Mouse (Mus musculus) midbrain, embryonic 13.5 days (tissue): ENCODE measurements at regions not wholly inside any gene's neighbourhood (a gene's known extent, or its start where the extent isn't known, plus 50 kb on each side); places are given as distances from the start of the nearest gene placed in this dataset.

Experiments
- ATAC-seq: fragments of 200-750 bp; cut with Nextera tagmentation; 2 replicates; pipeline ENCODE4 v1.8.0; 2017; ENCODE audit warnings: mild to moderate bottlenecking, moderate TSS enrichment, moderate library complexity
- H3K27ac ChIP-seq: fragments of 300-500 bp; sonication (generic); 2 replicates; pipeline ENCODE4 v1.5.1; 2015; ENCODE audit warnings: inconsistent platforms, mild to moderate bottlenecking, moderate library complexity
- H3K27me3 ChIP-seq: fragments of 300-500 bp; sonication (generic); 2 replicates; pipeline ENCODE4 v1.6.1; 2015; ENCODE audit warnings: mild to moderate bottlenecking, inconsistent platforms
- H3K36me3 ChIP-seq: fragments of 300-500 bp; sonication (generic); 2 replicates; pipeline ENCODE4 v1.6.1; 2015; ENCODE audit warnings: mild to moderate bottlenecking, inconsistent platforms
- H3K4me1 ChIP-seq: fragments of 300-500 bp; sonication (generic); replicated peaks from 2 replicates; pipeline ENCODE4 v1.6.1; 2015; ENCODE audit warnings: inconsistent platforms
- H3K4me2 ChIP-seq: fragments of 300-500 bp; sonication (generic); replicated peaks from 2 replicates; pipeline ENCODE4 v1.6.1; 2015; ENCODE audit warnings: moderate library complexity, mild to moderate bottlenecking, inconsistent platforms
- H3K4me3 ChIP-seq: fragments of 300-500 bp; sonication (generic); replicated peaks from 2 replicates; pipeline ENCODE4 v1.5.1; 2015; ENCODE audit warnings: mild to moderate bottlenecking, inconsistent platforms
- H3K9ac ChIP-seq: fragments of 300-500 bp; sonication (generic); replicated peaks from 2 replicates; pipeline ENCODE4 v1.6.1; 2015; ENCODE audit warnings: mild to moderate bottlenecking, inconsistent platforms
- H3K9me3 ChIP-seq: fragments of 300-500 bp; sonication (generic); 2 replicates; pipeline ENCODE4 v1.6.1; 2016; ENCODE audit warnings: mild to moderate bottlenecking, inconsistent platforms
- WGBS: fragments of 180-500 bp; shearing (Covaris S2); methylation state at CpG from one replicate; pipeline ENCODE4 v1.1.7; 2015; 5-methylcytosine and 5-hydroxymethylcytosine counted together

DNA sequence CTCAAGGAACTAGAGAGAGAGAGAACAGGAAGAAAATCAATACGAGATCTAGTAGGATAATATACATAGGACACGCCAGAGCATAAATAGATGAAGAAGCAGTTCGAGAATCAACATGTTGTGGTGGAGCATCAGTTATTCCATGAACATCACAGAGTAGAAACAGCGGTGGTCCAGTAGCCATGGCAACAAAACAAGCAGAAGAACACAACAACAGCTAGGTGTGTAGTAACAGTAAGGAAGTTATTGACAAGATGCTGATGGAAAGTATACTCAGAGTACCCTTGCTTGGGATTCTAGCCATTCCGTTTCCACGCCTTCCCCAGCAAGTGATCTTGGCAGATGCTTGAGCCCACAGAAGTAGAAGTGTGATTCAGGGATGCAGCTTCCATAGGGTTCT lies 317.3 kb upstream of the Klf3 start:
- Histone ChIP-seq H3K9ac (no peak overlapping the region), H3K4me2 (no peak overlapping the region), H3K4me1 (peaks cover 13% of the 10 kb centered on the region), H3K9me3 (no peaks in the 10 kb centered on the region), H3K36me3 (no peaks in the 10 kb centered on the region), H3K27ac (no peak overlapping the region), H3K27me3 (no peaks in the 10 kb centered on the region), H3K4me3 (no peak overlapping the region)
- WGBS, result 94% methylated on average over 6 of the region's 6 CpGs
- ATAC-seq, result no peak

- H3K27me3 ChIP-seq, result no peaks in the 10 kb centered on the region
- no peak for ATAC-seq
- no peak overlapping the region for H3K4me3 ChIP-seq
- 96% methylated on average over 1 of the region's 1 CpGs for WGBS
- no peaks in the 10 kb centered on the region for H3K36me3 ChIP-seq
- peaks cover 16% of the 10 kb centered on the region for H3K4me1 ChIP-seq
- no peak overlapping the region for H3K9ac ChIP-seq
- no peak overlapping the region for H3K4me2 ChIP-seq
- H3K27ac ChIP-seq, result no peak overlapping the region
- H3K9me3 ChIP-seq, result no peaks in the 10 kb centered on the region
These were observed 316.4 kb upstream of the Klf3 start for GRCm38 (mm10) chr5:64486761-64487160.

DNA sequence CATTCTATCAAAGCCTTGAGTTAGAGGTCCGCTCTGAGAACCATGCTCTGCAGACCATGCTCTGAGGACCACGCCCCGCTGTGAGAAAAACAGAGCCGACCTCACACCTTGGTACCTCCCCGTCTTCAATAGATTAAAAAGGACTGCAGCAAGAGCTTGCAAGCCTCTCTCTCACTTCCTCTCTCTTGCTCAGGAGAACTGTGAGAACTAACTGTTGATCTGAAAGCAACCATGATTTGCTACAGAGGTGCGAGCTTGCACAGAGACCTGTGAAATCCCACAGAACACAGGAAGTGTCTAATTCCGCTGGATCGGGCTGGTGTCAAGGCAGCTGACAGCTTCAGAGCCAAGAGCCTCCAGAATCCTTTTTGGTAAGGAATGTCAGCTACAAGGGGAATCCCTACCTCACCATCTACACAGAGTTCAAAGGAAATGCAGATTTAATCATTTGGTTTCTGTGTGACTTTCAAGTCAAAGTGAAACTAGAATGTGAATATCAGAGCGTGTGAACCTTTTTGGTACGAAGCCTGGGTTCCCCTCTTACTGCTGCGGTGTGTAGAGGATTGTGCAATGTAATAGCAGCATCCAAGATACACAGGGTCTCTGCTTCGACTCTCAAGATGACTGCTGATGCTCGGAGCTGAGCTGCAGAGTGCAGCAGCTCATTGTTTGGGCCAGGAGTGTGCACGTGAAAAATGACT lies 315.3 kb upstream of the Klf3 start:
- Histone ChIP-seq H3K27me3 (no peaks in the 10 kb centered on the region), H3K9ac (no peak overlapping the region), H3K9me3 (no peaks in the 10 kb centered on the region), H3K4me3 (no peak overlapping the region), H3K27ac (no peak overlapping the region), H3K36me3 (no peaks in the 10 kb centered on the region), H3K4me2 (no peak overlapping the region), H3K4me1 (peaks cover 16% of the 10 kb centered on the region)
- WGBS, result 87% methylated on average over 14 of the region's 14 CpGs
- ATAC-seq, result no peak

GRCm38 (mm10) chr5:64489656-64490444 lies 313.3 kb upstream of the Klf3 start:
- Histone ChIP-seq H3K9ac (no peak overlapping the region), H3K4me3 (no peak overlapping the region), H3K4me1 (peaks cover 16% of the 10 kb centered on the region), H3K27me3 (no peaks in the 10 kb centered on the region), H3K36me3 (no peaks in the 10 kb centered on the region), H3K4me2 (no peak overlapping the region), H3K27ac (peak overlapping the region; percentile 68), H3K9me3 (no peaks in the 10 kb centered on the region)
- peak; percentile 82 for ATAC-seq
- 13% methylated on average over 4 of the region's 4 CpGs for WGBS

- peak overlapping the region; percentile 68; the same call in 1 of the 2 replicates for H3K27ac ChIP-seq
- ATAC-seq, result peak; percentile 43
- H3K4me3 ChIP-seq, result no peak overlapping the region
- H3K27me3 ChIP-seq, result no peaks in the 10 kb centered on the region
- H3K36me3 ChIP-seq, result no peaks in the 10 kb centered on the region
- no peak overlapping the region for H3K9ac ChIP-seq
- H3K4me1 ChIP-seq, result peaks cover 16% of the 10 kb centered on the region
- H3K9me3 ChIP-seq, result no peaks in the 10 kb centered on the region
- WGBS, result 17% methylated on average over 5 of the region's 5 CpGs
- no peak overlapping the region for H3K4me2 ChIP-seq
These were observed 312.7 kb upstream of the Klf3 start for GRCm38 (mm10) chr5:64490445-64490950.

- ATAC-seq, result no peak
- H3K36me3 ChIP-seq, result no peaks in the 10 kb centered on the region
These were observed 308.8 kb upstream of the Klf3 start for GRCm38 (mm10) chr5:64494429-64494828.

DNA sequence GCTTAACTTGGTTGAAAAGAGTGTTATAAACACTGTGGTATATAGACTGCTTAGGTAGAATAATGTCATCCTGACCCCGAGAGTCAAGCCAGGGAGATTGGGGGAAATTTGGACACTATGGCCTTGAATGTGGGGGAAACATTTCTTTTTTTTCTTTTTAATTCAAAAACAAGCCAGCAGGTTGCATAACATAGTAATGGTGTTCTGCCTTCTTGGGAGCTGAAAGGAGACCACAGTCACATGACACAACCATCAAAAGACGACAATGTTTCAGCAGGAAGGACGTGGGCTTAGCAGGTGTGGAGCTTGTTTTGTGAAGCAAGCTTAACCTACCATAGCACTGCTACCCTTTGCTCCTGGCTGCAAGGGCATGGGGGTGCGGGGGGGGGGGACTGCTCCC lies 306.3 kb upstream of the Klf3 start:
- Histone ChIP-seq H3K9me3 (no peaks in the 10 kb centered on the region), H3K36me3 (no peaks in the 10 kb centered on the region), H3K4me3 (no peak overlapping the region), H3K4me1 (no peaks in the 10 kb centered on the region), H3K27ac (no peak overlapping the region), H3K4me2 (no peak overlapping the region), H3K9ac (no peak overlapping the region), H3K27me3 (no peaks in the 10 kb centered on the region)
- no peak for ATAC-seq
- WGBS, result 91% methylated on average over 4 of the region's 4 CpGs

More at GRCm38 (mm10) chr5:64494429-64494828, 308.8 kb upstream of the Klf3 start:
- H3K9ac ChIP-seq, result no peak overlapping the region
- no peak overlapping the region for H3K27ac ChIP-seq
- peaks cover 16% of the 10 kb centered on the region for H3K4me1 ChIP-seq
- H3K27me3 ChIP-seq, result no peaks in the 10 kb centered on the region
- H3K9me3 ChIP-seq, result no peaks in the 10 kb centered on the region
- WGBS, result 95% methylated on average over 4 of the region's 4 CpGs
- no peak overlapping the region for H3K4me2 ChIP-seq
- no peak overlapping the region for H3K4me3 ChIP-seq

DNA sequence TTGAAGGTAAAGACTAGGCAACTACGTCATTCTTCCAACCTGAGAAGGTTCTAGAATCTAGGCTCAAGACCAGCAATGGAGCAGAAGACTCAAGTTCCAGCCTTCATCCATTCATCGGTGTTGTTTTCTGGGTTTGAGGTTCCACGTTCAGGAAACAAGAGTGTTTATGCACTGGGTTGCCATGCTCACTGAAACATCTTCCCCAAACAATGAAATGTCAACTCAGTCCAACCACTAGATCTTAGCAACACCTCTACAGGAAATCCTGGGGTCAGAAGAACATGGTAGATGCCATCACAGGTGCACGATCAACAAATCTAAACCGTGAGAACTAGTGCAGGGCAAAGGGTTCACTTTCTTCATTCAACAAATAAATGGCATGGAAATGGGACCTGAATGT lies 304.8 kb upstream of the Klf3 start:
- H3K27ac ChIP-seq, result no peak overlapping the region
- 0 out of 2 replicates have a peak, but pooled peaks cover 2% of the 10 kb centered on the region for H3K4me1 ChIP-seq
- H3K36me3 ChIP-seq, result no peaks in the 10 kb centered on the region
- no peaks in the 10 kb centered on the region for H3K9me3 ChIP-seq
- H3K27me3 ChIP-seq, result no peaks in the 10 kb centered on the region
- no peak overlapping the region for H3K4me2 ChIP-seq
- WGBS, result 92% methylated on average over 5 of the region's 5 CpGs
- H3K9ac ChIP-seq, result no peak overlapping the region
- ATAC-seq, result no peak
- no peak overlapping the region for H3K4me3 ChIP-seq

DNA sequence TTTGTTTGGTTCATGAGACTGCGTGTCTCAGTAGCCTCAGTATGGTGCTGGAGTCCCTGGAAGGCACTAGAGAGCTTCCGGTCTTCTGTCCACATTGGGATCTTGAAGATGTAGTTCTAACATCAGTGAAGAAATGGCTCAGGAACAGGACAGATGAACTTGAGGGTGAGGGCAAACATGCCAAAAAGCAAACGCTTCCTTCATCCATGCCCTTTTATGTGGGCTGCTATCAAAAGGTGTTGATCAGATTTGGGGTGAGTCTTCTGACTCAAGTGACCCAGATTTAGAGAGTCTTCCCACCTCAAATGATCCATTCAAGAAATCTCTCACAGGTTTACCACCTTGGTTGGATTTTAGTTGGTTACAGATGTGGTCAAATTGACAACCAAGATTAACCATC lies 304.1 kb upstream of the Klf3 start:
- WGBS, result 96% methylated on average over 3 of the region's 3 CpGs
- Histone ChIP-seq H3K4me1 (0 out of 2 replicates have a peak, but pooled peaks cover 7% of the 10 kb centered on the region), H3K9me3 (no peaks in the 10 kb centered on the region), H3K27ac (no peak overlapping the region), H3K36me3 (no peaks in the 10 kb centered on the region), H3K9ac (no peak overlapping the region), H3K4me2 (no peak overlapping the region), H3K27me3 (no peaks in the 10 kb centered on the region), H3K4me3 (no peak overlapping the region)
- no peak for ATAC-seq

- no peak overlapping the region for H3K9ac ChIP-seq
- H3K27me3 ChIP-seq, result no peaks in the 10 kb centered on the region
- peaks cover 15% of the 10 kb centered on the region for H3K4me1 ChIP-seq
- no peaks in the 10 kb centered on the region for H3K36me3 ChIP-seq
- WGBS, result 94% methylated on average over 8 of the region's 8 CpGs
- no peaks in the 10 kb centered on the region for H3K9me3 ChIP-seq
- no peak overlapping the region for H3K4me2 ChIP-seq
- no peak for ATAC-seq
- no peak overlapping the region for H3K27ac ChIP-seq
- no peak overlapping the region for H3K4me3 ChIP-seq
These were observed 302.8 kb upstream of the Klf3 start for GRCm38 (mm10) chr5:64500413-64500812.

DNA sequence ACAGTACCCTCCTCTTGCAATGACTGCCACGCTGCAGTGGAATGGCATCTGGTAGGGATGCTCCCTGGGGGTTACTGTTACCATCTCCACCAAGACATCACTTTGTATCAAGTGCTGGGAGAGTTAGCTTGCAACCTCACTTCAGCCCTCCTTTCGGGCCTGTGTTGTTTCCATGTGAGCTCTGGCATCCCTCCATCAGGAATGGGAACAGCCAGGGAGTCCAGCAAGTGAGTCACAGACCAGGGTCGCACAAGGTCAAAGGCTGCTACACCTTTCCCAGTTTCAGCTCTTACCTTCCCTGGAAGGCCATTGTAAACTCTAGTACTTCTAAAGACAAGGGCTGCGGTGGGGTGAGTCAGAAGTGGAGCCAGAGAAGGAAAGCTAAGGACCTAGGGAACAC lies 302.3 kb upstream of the Klf3 start:
- no peak overlapping the region for H3K4me3 ChIP-seq
- WGBS, result 86% methylated on average over 4 of the region's 4 CpGs
- no peaks in the 10 kb centered on the region for H3K36me3 ChIP-seq
- no peak overlapping the region for H3K4me2 ChIP-seq
- H3K4me1 ChIP-seq, result peaks cover 19% of the 10 kb centered on the region
- no peaks in the 10 kb centered on the region for H3K9me3 ChIP-seq
- no peak for ATAC-seq
- H3K9ac ChIP-seq, result no peak overlapping the region
- no peaks in the 10 kb centered on the region for H3K27me3 ChIP-seq
- no peak overlapping the region for H3K27ac ChIP-seq

DNA sequence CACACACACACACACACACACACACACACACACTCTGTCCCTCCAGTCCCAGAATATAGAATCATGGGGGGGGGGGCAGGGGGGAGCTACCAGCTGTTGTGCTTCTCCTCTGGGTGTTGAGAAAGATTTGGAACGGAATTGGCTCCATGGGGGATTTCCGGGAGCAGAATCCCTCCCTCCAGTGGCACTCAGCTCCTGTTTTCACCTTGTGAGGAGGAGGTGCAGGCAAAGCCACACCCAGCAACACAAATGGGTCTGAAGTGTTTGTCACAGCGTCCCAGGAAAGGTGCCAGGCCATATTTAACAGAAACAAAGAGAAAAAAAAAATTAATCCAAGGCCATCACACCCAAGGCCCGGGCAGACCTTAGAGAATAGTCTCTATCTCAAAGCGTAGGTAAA lies 301.4 kb upstream of the Klf3 start:
- H3K36me3 ChIP-seq, result no peaks in the 10 kb centered on the region
- no peak overlapping the region for H3K27ac ChIP-seq
- H3K9me3 ChIP-seq, result no peaks in the 10 kb centered on the region
- WGBS, result 81% methylated on average over 5 of the region's 5 CpGs
- H3K4me2 ChIP-seq, result no peak overlapping the region
- ATAC-seq, result no peak
- H3K9ac ChIP-seq, result no peak overlapping the region
- no peaks in the 10 kb centered on the region for H3K27me3 ChIP-seq
- H3K4me3 ChIP-seq, result no peak overlapping the region
- H3K4me1 ChIP-seq, result peaks cover 26% of the 10 kb centered on the region
